Mouse (Mus musculus): Measurements from ENCODE around the gene Btbd16. TPM values are rescaled to one million over a fixed set of nuclear protein-coding genes. Genes with fewer than 3 reads are reported as not detected.

Gene Btbd16
- polyA plus RNA-seq, 1 experiment from 2014 or later, result 0.23 TPM

DNA sequence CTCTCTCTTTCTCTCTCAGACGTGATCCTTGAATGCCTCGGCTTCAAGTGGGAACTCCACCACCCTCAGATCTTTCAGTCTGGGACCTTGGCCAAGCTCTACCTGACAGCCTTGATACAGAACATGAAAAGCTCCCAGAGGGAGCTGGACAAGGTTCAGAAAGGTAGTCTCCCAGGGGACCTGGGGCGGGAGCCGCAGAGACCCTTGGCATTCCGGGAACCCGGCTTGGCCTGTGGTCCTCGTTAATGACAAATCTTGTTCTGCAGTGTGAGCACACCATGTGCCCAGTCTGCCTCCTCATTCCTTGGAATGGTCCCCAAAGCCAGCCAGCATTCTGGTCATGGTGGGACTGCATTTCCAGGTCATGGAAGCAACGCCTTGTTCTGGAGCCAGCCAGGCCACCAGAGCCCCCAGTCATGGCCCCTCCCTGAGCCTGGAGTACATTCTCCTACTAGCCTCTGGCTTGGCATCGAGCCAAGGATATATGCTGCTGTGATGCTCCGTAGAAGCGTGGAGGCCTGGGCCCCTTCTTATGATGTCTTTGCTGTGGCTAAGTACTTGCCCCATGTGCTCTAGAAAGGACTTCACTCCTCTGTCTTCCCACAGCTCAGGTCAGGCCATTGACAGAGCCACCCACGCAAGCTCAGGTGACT is 12.2 kb downstream of the Btbd16 start:
- ATAC-seq (ENCODE audit: insufficient number of reproducible peaks, insufficient read depth, low FRiP score, low read depth), result no peak
- no peak overlapping the region for H3K27ac ChIP-seq (ENCODE audit: low read length)
- WGBS, result 66% methylated on average over 12 of the region's 12 CpGs
- no peaks in the 10 kb centered on the region for H3K36me3 ChIP-seq (ENCODE audit: control insufficient read depth, insufficient read depth, low read length)
- peaks cover 7% of the 10 kb centered on the region; the same call in 1 of the 2 replicates for H3K4me1 ChIP-seq (ENCODE audit: control insufficient read depth, insufficient read depth, low read length)
- no peaks in the 10 kb centered on the region for H3K27me3 ChIP-seq (ENCODE audit: control insufficient read depth, insufficient read depth, low read length)
- H3K4me2 ChIP-seq (replicated peaks; ENCODE audit: low read depth, low read length), result no peak overlapping the region
- no peaks in the 10 kb centered on the region for H3K9me3 ChIP-seq (ENCODE audit: control insufficient read depth, low read depth, low read length)
- H3K9ac ChIP-seq (replicated peaks; ENCODE audit: low read depth, low read length), result no peak overlapping the region
- no peak overlapping the region for H3K4me3 ChIP-seq (ENCODE audit: low read depth, low read length)

DNA sequence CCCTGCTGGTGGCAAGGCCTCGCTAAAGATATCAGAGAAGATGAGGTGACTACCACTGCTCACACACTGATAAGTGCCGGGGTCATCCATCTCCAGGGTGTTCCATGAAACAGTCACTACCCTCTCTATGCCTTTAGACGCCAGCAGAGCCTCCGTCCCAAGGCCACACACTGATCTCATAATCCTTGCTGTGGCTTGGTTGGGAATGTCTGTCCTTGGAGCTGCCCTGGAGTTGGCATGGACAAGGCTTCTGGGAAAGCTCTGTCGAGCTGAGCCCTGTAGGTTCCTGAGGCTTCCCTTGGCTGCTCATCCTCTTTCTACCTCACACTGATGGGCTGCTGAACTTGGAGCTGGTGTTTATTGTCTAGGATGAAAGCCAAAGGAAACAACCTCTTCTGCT is 12.8 kb downstream of the Btbd16 start:
- no peaks in the 10 kb centered on the region for H3K27me3 ChIP-seq (ENCODE audit: control insufficient read depth, insufficient read depth, low read length)
- H3K4me1 ChIP-seq (ENCODE audit: control insufficient read depth, insufficient read depth, low read length), result peaks cover 7% of the 10 kb centered on the region; the same call in 1 of the 2 replicates
- H3K4me3 ChIP-seq (ENCODE audit: low read depth, low read length), result no peak overlapping the region
- H3K36me3 ChIP-seq (ENCODE audit: control insufficient read depth, insufficient read depth, low read length), result no peaks in the 10 kb centered on the region
- H3K9me3 ChIP-seq (ENCODE audit: control insufficient read depth, low read depth, low read length), result no peaks in the 10 kb centered on the region
- H3K9ac ChIP-seq (replicated peaks; ENCODE audit: low read depth, low read length), result no peak overlapping the region
- no peak overlapping the region for H3K27ac ChIP-seq (ENCODE audit: low read length)
- WGBS, result 78% methylated on average over 5 of the region's 5 CpGs
- no peak for ATAC-seq (ENCODE audit: insufficient number of reproducible peaks, insufficient read depth, low FRiP score, low read depth)
- H3K4me2 ChIP-seq (replicated peaks; ENCODE audit: low read depth, low read length), result no peak overlapping the region

DNA sequence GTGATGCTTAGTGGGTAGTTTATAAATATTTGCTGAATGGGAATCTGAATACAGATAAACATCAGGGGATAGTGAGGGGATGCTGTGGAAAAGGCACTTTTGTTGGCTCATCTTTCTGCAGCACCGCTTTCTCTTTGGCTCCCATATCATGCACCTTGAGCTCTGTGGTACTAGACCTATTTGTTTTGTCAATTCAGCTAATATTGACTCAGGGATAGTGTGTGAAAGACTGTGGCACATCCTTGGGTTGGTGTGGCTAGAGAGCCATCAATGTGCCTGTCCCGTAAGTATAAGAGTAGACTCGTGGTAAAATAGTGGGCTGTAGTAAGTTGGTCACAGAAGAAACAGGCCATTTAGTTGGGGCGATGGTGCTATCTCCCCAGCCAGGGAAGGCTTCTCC is 13.7 kb downstream of the Btbd16 start:
- ATAC-seq (ENCODE audit: insufficient number of reproducible peaks, insufficient read depth, low FRiP score, low read depth), result no peak
- H3K9me3 ChIP-seq (ENCODE audit: control insufficient read depth, low read depth, low read length), result no peaks in the 10 kb centered on the region
- H3K9ac ChIP-seq (replicated peaks; ENCODE audit: low read depth, low read length), result no peak overlapping the region
- H3K4me2 ChIP-seq (replicated peaks; ENCODE audit: low read depth, low read length), result no peak overlapping the region
- no peaks in the 10 kb centered on the region for H3K27me3 ChIP-seq (ENCODE audit: control insufficient read depth, insufficient read depth, low read length)
- H3K4me3 ChIP-seq (ENCODE audit: low read depth, low read length), result no peak overlapping the region
- H3K36me3 ChIP-seq (ENCODE audit: control insufficient read depth, insufficient read depth, low read length), result no peaks in the 10 kb centered on the region
- WGBS, result 82% methylated on average over 4 of the region's 4 CpGs
- H3K4me1 ChIP-seq (ENCODE audit: control insufficient read depth, insufficient read depth, low read length), result peaks cover 7% of the 10 kb centered on the region; the same call in 1 of the 2 replicates
- H3K27ac ChIP-seq (ENCODE audit: low read length), result no peak overlapping the region

DNA sequence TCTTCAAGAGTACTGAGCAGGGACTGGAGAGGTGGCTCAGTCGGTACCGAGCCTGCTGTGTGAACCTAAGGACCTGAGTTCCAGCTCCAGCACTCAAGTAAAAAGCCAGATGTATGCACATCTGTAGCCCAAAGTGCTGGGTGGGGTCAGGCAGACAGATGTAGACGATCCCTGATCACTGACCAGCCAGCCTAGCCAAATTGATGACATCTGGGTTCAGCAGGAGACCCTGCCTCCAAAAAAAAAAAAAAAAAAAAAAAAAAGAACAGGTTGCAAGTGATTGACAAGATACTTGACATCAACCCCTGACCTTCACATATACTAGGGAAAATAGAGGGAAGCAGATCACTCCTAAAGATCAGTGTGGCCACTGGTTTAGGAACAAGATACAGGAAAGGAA is 15.1 kb downstream of the Btbd16 start:
- H3K9ac ChIP-seq (replicated peaks; ENCODE audit: low read depth, low read length), result no peak overlapping the region
- H3K4me3 ChIP-seq (ENCODE audit: low read depth, low read length), result no peak overlapping the region
- no peaks in the 10 kb centered on the region for H3K27me3 ChIP-seq (ENCODE audit: control insufficient read depth, insufficient read depth, low read length)
- H3K36me3 ChIP-seq (ENCODE audit: control insufficient read depth, insufficient read depth, low read length), result no peaks in the 10 kb centered on the region
- ATAC-seq (ENCODE audit: insufficient number of reproducible peaks, insufficient read depth, low FRiP score, low read depth), result no peak
- H3K4me2 ChIP-seq (replicated peaks; ENCODE audit: low read depth, low read length), result no peak overlapping the region
- H3K27ac ChIP-seq (ENCODE audit: low read length), result no peak overlapping the region
- 76% methylated on average over 3 of the region's 3 CpGs for WGBS
- H3K4me1 ChIP-seq (ENCODE audit: control insufficient read depth, insufficient read depth, low read length), result peaks cover 7% of the 10 kb centered on the region; the same call in 1 of the 2 replicates
- H3K9me3 ChIP-seq (ENCODE audit: control insufficient read depth, low read depth, low read length), result no peaks in the 10 kb centered on the region

DNA sequence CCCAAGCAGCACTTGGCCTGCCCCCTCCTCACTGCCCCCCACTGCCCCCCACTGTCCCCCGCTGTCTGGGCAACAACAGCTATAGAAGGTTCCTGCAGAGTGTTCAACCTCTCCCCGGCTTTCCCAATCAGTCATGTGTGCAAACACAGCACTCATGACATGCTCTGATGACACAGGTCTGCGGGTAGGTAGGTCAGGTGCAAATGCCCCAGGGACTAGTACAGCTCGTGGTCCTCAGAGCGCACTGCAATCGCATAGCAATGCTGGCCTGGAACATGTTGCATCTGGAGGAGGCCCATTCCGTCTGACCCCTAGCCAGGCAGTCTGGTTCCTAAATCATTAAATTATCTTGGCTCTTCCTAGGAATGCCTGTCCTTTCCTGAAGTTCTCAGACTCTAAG is 15.6 kb downstream of the Btbd16 start:
- WGBS, result 83% methylated on average over 7 of the region's 7 CpGs
- Histone ChIP-seq H3K4me1 (ENCODE audit: control insufficient read depth, insufficient read depth, low read length) (peaks cover 7% of the 10 kb centered on the region; the same call in 1 of the 2 replicates), H3K4me2 (replicated peaks; ENCODE audit: low read depth, low read length) (no peak overlapping the region), H3K9ac (replicated peaks; ENCODE audit: low read depth, low read length) (no peak overlapping the region), H3K36me3 (ENCODE audit: control insufficient read depth, insufficient read depth, low read length) (no peaks in the 10 kb centered on the region), H3K4me3 (ENCODE audit: low read depth, low read length) (no peak overlapping the region), H3K9me3 (ENCODE audit: control insufficient read depth, low read depth, low read length) (no peaks in the 10 kb centered on the region), H3K27me3 (ENCODE audit: control insufficient read depth, insufficient read depth, low read length) (no peaks in the 10 kb centered on the region), H3K27ac (ENCODE audit: low read length) (no peak overlapping the region)
- no peak for ATAC-seq (ENCODE audit: insufficient number of reproducible peaks, insufficient read depth, low FRiP score, low read depth)

DNA sequence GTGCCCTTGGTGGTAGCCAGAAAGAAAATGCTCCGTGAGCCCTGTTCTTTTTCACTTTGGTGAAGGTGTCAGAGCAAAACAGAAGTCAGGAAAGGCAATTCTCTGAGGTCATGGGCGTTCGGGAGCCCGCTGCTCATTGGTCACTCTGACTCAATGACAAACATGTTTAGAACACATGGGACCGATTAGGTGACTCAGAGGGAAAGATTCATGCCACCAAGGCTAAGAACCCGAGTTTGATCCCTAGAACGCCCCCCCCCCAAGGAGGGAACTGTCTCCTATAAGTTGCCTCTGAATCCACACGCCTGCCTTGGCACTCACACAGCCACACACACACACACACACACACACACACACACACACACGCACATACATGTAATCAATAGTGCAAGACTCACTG is 19.8 kb downstream of the Btbd16 start:
- Histone ChIP-seq H3K27ac (ENCODE audit: low read length) (no peak overlapping the region), H3K36me3 (ENCODE audit: control insufficient read depth, insufficient read depth, low read length) (no peaks in the 10 kb centered on the region), H3K4me3 (ENCODE audit: low read depth, low read length) (no peak overlapping the region), H3K27me3 (ENCODE audit: control insufficient read depth, insufficient read depth, low read length) (no peaks in the 10 kb centered on the region), H3K4me2 (replicated peaks; ENCODE audit: low read depth, low read length) (no peak overlapping the region), H3K9ac (replicated peaks; ENCODE audit: low read depth, low read length) (no peak overlapping the region), H3K4me1 (ENCODE audit: control insufficient read depth, insufficient read depth, low read length) (no peaks in the 10 kb centered on the region), H3K9me3 (ENCODE audit: control insufficient read depth, low read depth, low read length) (no peaks in the 10 kb centered on the region)
- 84% methylated on average over 9 of the region's 9 CpGs for WGBS
- no peak for ATAC-seq (ENCODE audit: insufficient number of reproducible peaks, insufficient read depth, low FRiP score, low read depth)

DNA sequence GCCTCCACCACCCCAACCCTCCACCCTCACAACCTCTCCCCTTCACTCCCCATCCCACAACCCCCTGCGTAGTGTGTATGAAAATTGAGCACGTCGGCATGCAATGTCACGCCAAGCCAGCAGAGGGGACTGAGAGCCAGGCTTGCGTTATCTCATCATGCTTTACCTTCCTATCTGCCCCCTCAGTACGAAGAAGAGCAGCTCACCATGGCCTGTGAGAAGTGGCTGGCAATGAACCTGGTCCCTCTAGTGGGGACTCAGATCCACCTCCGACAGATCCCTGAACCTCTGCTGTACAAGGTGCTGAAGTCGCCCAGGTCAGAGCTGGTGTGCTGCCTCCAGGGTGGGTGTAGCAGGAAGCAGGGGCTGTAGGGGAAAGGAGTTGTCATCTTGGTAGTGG is 22.9 kb downstream of the Btbd16 start:
- H3K9me3 ChIP-seq (ENCODE audit: control insufficient read depth, low read depth, low read length), result no peaks in the 10 kb centered on the region
- H3K27ac ChIP-seq (ENCODE audit: low read length), result no peak overlapping the region
- H3K4me3 ChIP-seq (ENCODE audit: low read depth, low read length), result no peak overlapping the region
- ATAC-seq (ENCODE audit: insufficient number of reproducible peaks, insufficient read depth, low FRiP score, low read depth), result no peak
- no peak overlapping the region for H3K4me2 ChIP-seq (replicated peaks; ENCODE audit: low read depth, low read length)
- 71% methylated on average over 8 of the region's 8 CpGs for WGBS
- H3K4me1 ChIP-seq (ENCODE audit: control insufficient read depth, insufficient read depth, low read length), result no peaks in the 10 kb centered on the region
- no peak overlapping the region for H3K9ac ChIP-seq (replicated peaks; ENCODE audit: low read depth, low read length)
- H3K36me3 ChIP-seq (ENCODE audit: control insufficient read depth, insufficient read depth, low read length), result no peaks in the 10 kb centered on the region
- H3K27me3 ChIP-seq (ENCODE audit: control insufficient read depth, insufficient read depth, low read length), result no peaks in the 10 kb centered on the region

DNA sequence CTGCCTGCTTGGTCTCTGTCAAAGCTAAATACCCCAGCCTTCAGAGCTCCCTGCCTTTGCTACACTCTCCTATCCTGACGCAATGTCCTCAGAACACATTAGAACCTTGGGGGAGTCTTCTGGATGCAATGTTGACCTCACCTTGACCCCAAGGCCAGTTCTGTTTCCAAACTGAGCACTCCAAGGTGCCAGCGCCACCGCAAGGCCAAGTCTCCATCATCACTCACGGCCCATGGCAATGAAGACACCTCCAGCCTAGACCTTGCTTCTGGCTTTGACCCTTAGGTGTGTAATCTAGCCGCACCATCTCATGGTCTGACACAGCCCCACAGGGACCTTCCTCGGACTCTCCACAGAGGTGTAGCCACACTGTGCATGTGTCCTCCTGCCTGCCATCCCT is 23.7 kb downstream of the Btbd16 start:
- H3K27ac ChIP-seq (ENCODE audit: low read length), result no peak overlapping the region
- H3K4me1 ChIP-seq (ENCODE audit: control insufficient read depth, insufficient read depth, low read length), result no peaks in the 10 kb centered on the region
- no peak for ATAC-seq (ENCODE audit: insufficient number of reproducible peaks, insufficient read depth, low FRiP score, low read depth)
- no peak overlapping the region for H3K9ac ChIP-seq (replicated peaks; ENCODE audit: low read depth, low read length)
- WGBS, result 91% methylated on average over 6 of the region's 6 CpGs
- H3K9me3 ChIP-seq (ENCODE audit: control insufficient read depth, low read depth, low read length), result no peaks in the 10 kb centered on the region
- no peaks in the 10 kb centered on the region for H3K27me3 ChIP-seq (ENCODE audit: control insufficient read depth, insufficient read depth, low read length)
- no peak overlapping the region for H3K4me3 ChIP-seq (ENCODE audit: low read depth, low read length)
- H3K36me3 ChIP-seq (ENCODE audit: control insufficient read depth, insufficient read depth, low read length), result no peaks in the 10 kb centered on the region
- no peak overlapping the region for H3K4me2 ChIP-seq (replicated peaks; ENCODE audit: low read depth, low read length)

DNA sequence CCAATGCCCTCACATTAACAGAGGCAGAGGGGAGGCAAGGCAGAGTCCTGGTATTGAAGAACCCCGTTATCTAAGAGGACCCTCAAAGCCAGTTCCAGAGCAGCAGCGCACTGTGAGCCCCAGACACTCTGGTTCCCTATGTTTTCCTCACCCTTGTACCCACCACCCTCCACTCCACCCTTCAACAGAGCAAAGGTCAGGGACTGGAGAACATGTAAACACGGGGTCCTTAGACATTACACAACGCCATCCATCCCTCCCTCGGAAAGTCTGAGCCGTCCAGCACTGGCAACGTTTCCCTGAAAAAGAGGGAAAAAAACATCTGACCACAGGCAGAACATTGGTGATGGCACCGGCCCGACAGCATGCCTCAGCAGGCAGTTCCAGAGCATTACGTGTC is 25.5 kb downstream of the Btbd16 start:
- H3K27me3 ChIP-seq (ENCODE audit: control insufficient read depth, insufficient read depth, low read length), result no peaks in the 10 kb centered on the region
- WGBS, result 67% methylated on average over 10 of the region's 10 CpGs
- no peak overlapping the region for H3K4me2 ChIP-seq (replicated peaks; ENCODE audit: low read depth, low read length)
- no peaks in the 10 kb centered on the region for H3K36me3 ChIP-seq (ENCODE audit: control insufficient read depth, insufficient read depth, low read length)
- ATAC-seq (ENCODE audit: insufficient number of reproducible peaks, insufficient read depth, low FRiP score, low read depth), result no peak
- H3K4me1 ChIP-seq (ENCODE audit: control insufficient read depth, insufficient read depth, low read length), result no peaks in the 10 kb centered on the region
- no peak overlapping the region for H3K27ac ChIP-seq (ENCODE audit: low read length)
- H3K4me3 ChIP-seq (ENCODE audit: low read depth, low read length), result no peak overlapping the region
- no peak overlapping the region for H3K9ac ChIP-seq (replicated peaks; ENCODE audit: low read depth, low read length)
- H3K9me3 ChIP-seq (ENCODE audit: control insufficient read depth, low read depth, low read length), result no peaks in the 10 kb centered on the region
